Mouse (Mus musculus): ENCODE results near the gene Casp7. TPM values are rescaled to one million over a fixed set of nuclear protein-coding genes. Genes with fewer than 3 reads are reported as not detected.

Gene Casp7
- 2.9 TPM for polyA plus RNA-seq (2014; fragmentation: Illumina TruSeq; extraction: RNeasy Lipid Tissue Mini Kit (QIAGEN cat#74804); ENCODE audit: low read depth, low replicate concordance)

GRCm38 (mm10) chr19:56396669-56397621 is at the start of gene Casp7:
TSS of gene Casp7 (plus strand) at chr19:56397129.

GRCm38 (mm10) chr19:56389879-56390278 is 7.0 kb upstream of the Casp7 start, which contains the start of gene Nrap:
TSS of gene Nrap (minus strand) at chr19:56390037.

GRCm38 (mm10) chr19:56461522-56462101 is 64.7 kb downstream of the Casp7 start, which contains the start of gene Plekhs1:
TSS of gene Plekhs1 (plus strand) at chr19:56461640.

Other genes with a start within 250 kb of the Casp7 start
- gene Habp2, start 110.0 kb upstream of the Casp7 start, polyA plus RNA-seq (2014; fragmentation: Illumina TruSeq; extraction: RNeasy Lipid Tissue Mini Kit (QIAGEN cat#74804); ENCODE audit: low read depth, low replicate concordance): not detected
- not detected for gene Nrap, start 7.1 kb upstream of the Casp7 start, polyA plus RNA-seq (2014; fragmentation: Illumina TruSeq; extraction: RNeasy Lipid Tissue Mini Kit (QIAGEN cat#74804); ENCODE audit: low read depth, low replicate concordance)
- gene Plekhs1, start 64.5 kb downstream of the Casp7 start, polyA plus RNA-seq (2014; fragmentation: Illumina TruSeq; extraction: RNeasy Lipid Tissue Mini Kit (QIAGEN cat#74804); ENCODE audit: low read depth, low replicate concordance): 0.20 TPM
- gene Dclre1a, start 151.1 kb downstream of the Casp7 start, polyA plus RNA-seq (2014; fragmentation: Illumina TruSeq; extraction: RNeasy Lipid Tissue Mini Kit (QIAGEN cat#74804); ENCODE audit: low read depth, low replicate concordance): 19.7 TPM
- gene Nhlrc2, start 151.1 kb downstream of the Casp7 start, polyA plus RNA-seq (2014; fragmentation: Illumina TruSeq; extraction: RNeasy Lipid Tissue Mini Kit (QIAGEN cat#74804); ENCODE audit: low read depth, low replicate concordance): 2.5 TPM